Mouse (Mus musculus): ENCODE measurements around the gene Ints3.

The Ints3 gene

GRCm38 (mm10) chr3:90433381-90434020, at the start of gene Ints3:
Ints3 (minus strand) TSS chr3:90433622.
- peak; percentile 98 for DNase-seq (ENCODE audit: low spot score)

- peak; percentile 94 for DNase-seq (ENCODE audit: low spot score)
These were observed 42.6 kb upstream of the Ints3 start, which contains the start of gene Ilf2 for GRCm38 (mm10) chr3:90475831-90476611. Ilf2 (plus strand) TSS chr3:90476126.

GRCm38 (mm10) chr3:90475151-90475830, 41.9 kb upstream of the Ints3 start:
- DNase-seq (ENCODE audit: low spot score) = no peak

- DNase-seq (ENCODE audit: low spot score) = no peak
These were observed 38.8 kb upstream of the Ints3 start for GRCm38 (mm10) chr3:90472213-90472612.

GRCm38 (mm10) chr3:90467618-90468300, 34.3 kb upstream of the Ints3 start:
- DNase-seq (ENCODE audit: low spot score) = no peak

GRCm38 (mm10) chr3:90466311-90466766, 32.9 kb upstream of the Ints3 start:
- peak; percentile 60 for DNase-seq (ENCODE audit: low spot score)

- DNase-seq (ENCODE audit: low spot score) = no peak
These were observed 32.4 kb upstream of the Ints3 start, which contains the start of gene Npr1 for GRCm38 (mm10) chr3:90465686-90466310. Npr1 (minus strand) TSS chr3:90465866.

- DNase-seq (ENCODE audit: low spot score) = peak; percentile 76
These were observed 31.8 kb upstream of the Ints3 start for GRCm38 (mm10) chr3:90465081-90465685.

- peak; percentile 67 for DNase-seq (ENCODE audit: low spot score)
These were observed 31.2 kb upstream of the Ints3 start for GRCm38 (mm10) chr3:90464552-90465080.

GRCm38 (mm10) chr3:90462579-90462978, 29.2 kb upstream of the Ints3 start:
- DNase-seq (ENCODE audit: low spot score) = no peak

- DNase-seq (ENCODE audit: low spot score) = no peak
These were observed 28.5 kb upstream of the Ints3 start for GRCm38 (mm10) chr3:90461935-90462334.

GRCm38 (mm10) chr3:90460315-90460714, 26.9 kb upstream of the Ints3 start:
- no peak for DNase-seq (ENCODE audit: low spot score)

GRCm38 (mm10) chr3:90459727-90460126, 26.3 kb upstream of the Ints3 start:
- DNase-seq (ENCODE audit: low spot score) = no peak

- DNase-seq (ENCODE audit: low spot score) = no peak
These were observed 21.5 kb upstream of the Ints3 start for GRCm38 (mm10) chr3:90454931-90455330.

GRCm38 (mm10) chr3:90451396-90452095, 18.1 kb upstream of the Ints3 start:
- no peak for DNase-seq (ENCODE audit: low spot score)

GRCm38 (mm10) chr3:90450874-90451273, 17.5 kb upstream of the Ints3 start:
- DNase-seq (ENCODE audit: low spot score) = no peak

- DNase-seq (ENCODE audit: low spot score) = no peak
These were observed 15.2 kb upstream of the Ints3 start for GRCm38 (mm10) chr3:90448626-90449025.

GRCm38 (mm10) chr3:90447123-90447494, 13.7 kb upstream of the Ints3 start:
- DNase-seq (ENCODE audit: low spot score) = no peak

GRCm38 (mm10) chr3:90446389-90447122, 13.1 kb upstream of the Ints3 start:
- DNase-seq (ENCODE audit: low spot score) = peak; percentile 91
